Mouse (Mus musculus) 416B (cell line): ENCODE data around the gene Gm10775.

ENCODE experiments used
- DNase-seq: peaks from one replicate; pipeline ENCODE4 v3.0.0; 2011; ENCODE audit warnings: low read depth

The Gm10775 gene

DNA sequence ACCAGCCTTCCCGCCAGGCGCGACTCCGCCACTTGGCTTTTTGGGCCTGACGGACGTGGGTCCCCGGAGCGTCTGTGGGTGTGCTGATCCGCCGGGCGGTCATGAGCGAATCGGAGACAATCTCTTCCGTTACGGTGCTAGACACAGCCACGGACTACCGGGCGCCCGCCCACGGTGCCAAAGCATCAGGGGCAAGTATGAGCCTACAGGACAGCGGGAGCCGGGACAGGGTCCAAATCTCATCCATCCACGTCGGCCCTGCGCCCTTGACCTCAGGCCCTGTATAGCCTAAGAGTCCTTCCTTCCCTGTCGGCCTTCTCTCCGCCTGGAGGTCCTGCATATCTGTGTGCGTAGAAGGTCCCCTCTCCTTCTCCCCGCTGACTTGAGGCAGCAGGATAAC is at the start of gene Gm10775:
Gm10775 (plus strand) TSS at position 301 of the 400 bp plus-strand sequence.
- DNase-seq, result no peak

GRCm38 (mm10) chr13:65225945-65226344 is 33.4 kb upstream of the Gm10775 start:
- no peak for DNase-seq

DNA sequence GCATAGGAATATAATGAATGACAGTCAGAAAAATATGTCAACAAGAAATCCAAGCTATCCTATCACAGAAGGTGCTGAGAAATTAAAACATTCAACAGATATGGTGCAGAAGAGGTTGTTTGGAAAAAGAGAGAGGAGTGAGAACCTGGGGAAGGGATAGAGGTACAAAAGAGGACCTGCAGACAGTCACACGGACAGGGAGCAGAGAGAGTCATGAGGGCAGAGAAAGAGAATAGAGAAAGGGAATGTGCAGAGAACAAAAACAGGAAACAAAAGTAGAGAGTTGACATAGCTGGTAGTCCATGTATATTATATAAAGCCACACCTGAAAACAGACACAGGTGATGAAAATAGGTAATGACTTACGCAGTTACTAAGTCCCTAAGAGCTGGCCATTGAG is 32.7 kb upstream of the Gm10775 start:
- DNase-seq, result no peak

DNA sequence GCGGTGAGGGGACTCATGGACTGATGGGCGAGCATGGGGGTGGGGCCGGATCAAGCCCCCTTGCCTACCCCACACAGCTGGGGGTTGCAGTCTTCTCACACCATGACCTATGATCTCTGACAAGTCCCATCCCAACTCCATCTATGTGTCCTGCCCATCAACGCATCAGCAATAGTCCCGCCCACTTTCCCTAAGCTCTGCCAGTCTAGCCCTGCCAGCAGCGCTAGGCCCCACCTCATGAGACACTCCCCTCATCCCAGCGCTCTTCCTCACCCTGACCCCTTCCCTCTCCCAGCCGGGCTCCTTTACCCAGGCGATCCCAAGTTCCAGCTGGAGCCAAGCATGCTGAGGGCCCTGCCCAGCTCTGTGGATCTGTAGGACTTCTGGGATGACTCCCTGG is 22.1 kb upstream of the Gm10775 start:
- no peak for DNase-seq

DNA sequence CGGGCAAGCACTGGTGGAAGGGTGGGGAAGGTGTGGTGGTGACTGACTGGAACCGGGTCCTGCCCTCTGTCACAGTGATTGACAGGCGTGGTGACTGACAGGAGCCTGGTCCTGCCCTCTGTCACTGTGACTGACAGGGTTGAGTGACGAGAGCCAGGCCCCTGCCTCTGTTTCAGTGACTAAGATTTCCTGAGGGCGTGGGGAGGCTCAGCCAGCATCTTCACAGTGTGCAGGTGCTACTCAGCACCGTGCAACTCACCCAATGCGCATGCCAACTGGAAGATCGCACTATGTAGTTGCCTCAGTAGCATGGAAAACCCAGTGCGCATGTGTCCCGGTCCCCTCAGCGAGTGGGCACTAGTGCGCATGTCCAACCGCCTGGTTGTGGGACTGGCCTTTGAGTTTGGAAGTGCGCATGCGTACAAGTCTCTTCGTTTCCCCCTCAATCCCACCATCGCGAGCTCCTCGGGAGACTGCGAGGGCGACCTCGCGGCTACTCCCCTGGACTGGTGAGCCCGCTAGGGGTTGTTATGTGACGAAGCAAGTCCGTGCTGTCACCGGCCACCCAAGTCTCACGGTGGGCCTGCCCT is 18.7 kb upstream of the Gm10775 start:
- peak; percentile 97 for DNase-seq

DNA sequence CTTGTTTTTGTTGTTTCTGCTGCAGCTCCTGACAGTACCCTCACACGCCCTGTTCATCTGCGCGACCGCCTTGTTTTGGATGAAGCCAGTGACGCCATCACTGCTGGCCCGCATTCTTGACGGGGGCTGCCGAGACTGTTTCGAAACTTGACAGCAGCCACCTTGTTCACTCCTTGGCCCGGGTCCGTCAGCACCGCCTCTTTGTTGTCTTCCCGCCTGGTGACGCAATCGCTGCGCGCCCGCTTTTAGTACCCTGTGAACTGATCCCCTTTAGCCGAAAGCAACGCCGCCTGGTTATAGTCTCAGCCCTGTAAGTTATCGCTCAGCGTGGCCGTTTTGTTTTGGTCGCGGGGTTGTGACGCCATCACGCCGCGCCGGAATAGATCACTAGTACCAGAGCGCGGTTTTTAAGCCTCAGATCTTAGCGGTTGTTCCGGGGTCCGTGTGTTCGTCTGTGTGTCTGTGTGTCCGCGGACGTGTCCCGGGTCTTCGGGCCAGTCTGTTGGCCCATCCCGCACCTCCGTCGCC is 18.2 kb upstream of the Gm10775 start:
- peak; percentile 96 for DNase-seq

GRCm38 (mm10) chr13:65241627-65242318 is 17.6 kb upstream of the Gm10775 start:
- peak; percentile 50 for DNase-seq

GRCm38 (mm10) chr13:65242319-65242787 is 17.0 kb upstream of the Gm10775 start:
- peak; percentile 10 for DNase-seq

- peak; percentile 34 for DNase-seq
Observed at GRCm38 (mm10) chr13:65243273-65243672, 16.1 kb upstream of the Gm10775 start.

GRCm38 (mm10) chr13:65258175-65258954 is 974 bp upstream of the Gm10775 start:
- DNase-seq, result no peak

- no peak for DNase-seq
Observed at GRCm38 (mm10) chr13:65262086-65262485, 2.7 kb downstream of the Gm10775 start.

DNA sequence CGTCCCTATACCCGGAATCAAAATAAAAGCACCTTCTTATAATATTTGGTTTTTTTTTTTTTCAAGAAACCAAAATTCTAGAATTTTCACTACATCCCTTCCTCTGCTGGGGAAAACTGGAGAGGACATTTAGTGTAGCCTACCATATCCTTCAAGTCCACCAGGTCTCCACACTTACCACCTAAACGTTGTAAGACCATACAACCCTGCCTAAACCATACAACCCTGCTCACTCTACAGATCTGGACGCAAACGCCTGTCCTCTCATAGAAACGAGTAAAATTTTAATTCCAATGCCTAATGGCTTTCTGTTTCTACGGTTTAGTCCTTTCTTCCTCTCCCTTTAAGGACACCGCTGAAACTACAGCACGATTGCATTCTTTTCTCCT is 18.6 kb downstream of the Gm10775 start:
- DNase-seq, result no peak

GRCm38 (mm10) chr13:65278383-65279341 is 19.3 kb downstream of the Gm10775 start, which contains the start of gene Zfp369:
Gene Zfp369 (plus strand): TSS chr13:65278814.
- peak; percentile 95 for DNase-seq

GRCm38 (mm10) chr13:65286771-65287170 is 27.4 kb downstream of the Gm10775 start:
- DNase-seq, result no peak

GRCm38 (mm10) chr13:65296354-65296753 is 37.0 kb downstream of the Gm10775 start:
- DNase-seq, result no peak
